Mouse (Mus musculus): ENCODE results near the gene 1700028P14Rik.

DNA sequence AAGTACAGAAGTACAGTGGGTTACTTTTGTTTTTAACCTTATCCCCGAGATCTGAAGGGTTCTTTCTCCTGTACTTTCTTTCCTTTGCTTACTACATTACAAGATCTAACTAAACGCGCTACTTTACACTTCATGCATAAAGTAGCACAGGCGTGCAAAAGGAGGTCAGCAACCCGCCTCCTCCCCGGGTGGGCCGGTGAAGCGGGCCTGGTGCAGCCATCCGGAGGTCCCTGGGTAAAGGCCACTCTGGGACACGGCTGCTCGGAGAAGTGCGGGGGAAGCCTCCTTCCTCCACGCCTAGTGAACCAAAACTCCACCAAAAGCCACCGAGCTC, 34.3 kb upstream of the 1700028P14Rik start:
- TF ChIP-seq TAL1 (IDR thresholded peaks at IDR 0.05; ENCODE audit: low read length), result no peak
- no peak for TF ChIP-seq GATA1 (IDR thresholded peaks at IDR 0.05; ENCODE audit: low read length)

All from erythroblast, embryonic 14.5 days (primary cell).